Mouse (Mus musculus) brain, embryonic 14.5 days (tissue): ENCODE measurements around the gene Scn3a. TPM values are rescaled to one million over a fixed set of nuclear protein-coding genes. Genes with fewer than 3 reads are reported as not detected.

Experiments used
- DNase-seq: peaks from one replicate; pipeline ENCODE4 v3.0.0-alpha.2; 2011; ENCODE audit warnings: low read depth
- CTCF ChIP-seq: fragments of 200-500 bp; IDR thresholded peaks from 2 replicates; pipeline ENCODE4 v1.5.1; 2012; ENCODE audit warnings: inconsistent platforms, mild to moderate bottlenecking, moderate library complexity, borderline replicate concordance; ENCODE audit not compliant: insufficient read depth, insufficient read length; ENCODE audit errors: extremely low read depth
- POLR2A ChIP-seq: fragments of 200-500 bp; IDR thresholded peaks from 2 replicates; pipeline ENCODE4 v1.6.1; 2012; ENCODE audit warnings: mild to moderate bottlenecking, inconsistent platforms, borderline replicate concordance; ENCODE audit not compliant: poor library complexity, insufficient read depth, insufficient read length, severe bottlenecking; ENCODE audit errors: extremely low read depth
- polyA plus RNA-seq: library from polyadenylated mRNA; depleted of rRNA; stranded (reverse); fragments of >200 nt; gene quantifications from 2 replicates; pipeline ENCODE4 v1.2.3, GENCODE M21; 2012

Scn3a gene
- polyA plus RNA-seq, 1 experiment: 55.8 TPM

DNA sequence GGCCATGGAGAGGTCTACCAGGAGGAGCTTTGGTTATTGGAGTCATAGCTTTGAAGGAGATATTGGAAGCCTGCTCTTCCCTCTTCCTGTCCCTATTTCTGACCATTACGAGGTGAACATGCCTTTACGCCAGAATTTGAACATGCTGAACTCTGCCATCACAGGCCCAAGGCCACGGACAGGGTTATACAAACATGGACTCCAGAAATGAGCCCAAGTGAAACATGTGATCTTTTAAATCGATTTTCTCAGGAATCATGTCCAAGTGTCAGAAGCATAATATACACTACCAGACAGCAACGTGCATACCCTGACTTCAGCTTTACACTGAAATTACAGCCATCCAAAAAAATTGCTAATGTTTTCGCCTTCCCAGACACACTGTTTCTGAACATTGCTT lies 18.8 kb downstream of the Scn3a start:
- DNase-seq: no peak
- TF ChIP-seq POLR2A: no peak
- no peak for TF ChIP-seq CTCF

GRCm38 (mm10) chr2:65547341-65547740 lies 20.1 kb downstream of the Scn3a start:
- no peak for DNase-seq

DNA sequence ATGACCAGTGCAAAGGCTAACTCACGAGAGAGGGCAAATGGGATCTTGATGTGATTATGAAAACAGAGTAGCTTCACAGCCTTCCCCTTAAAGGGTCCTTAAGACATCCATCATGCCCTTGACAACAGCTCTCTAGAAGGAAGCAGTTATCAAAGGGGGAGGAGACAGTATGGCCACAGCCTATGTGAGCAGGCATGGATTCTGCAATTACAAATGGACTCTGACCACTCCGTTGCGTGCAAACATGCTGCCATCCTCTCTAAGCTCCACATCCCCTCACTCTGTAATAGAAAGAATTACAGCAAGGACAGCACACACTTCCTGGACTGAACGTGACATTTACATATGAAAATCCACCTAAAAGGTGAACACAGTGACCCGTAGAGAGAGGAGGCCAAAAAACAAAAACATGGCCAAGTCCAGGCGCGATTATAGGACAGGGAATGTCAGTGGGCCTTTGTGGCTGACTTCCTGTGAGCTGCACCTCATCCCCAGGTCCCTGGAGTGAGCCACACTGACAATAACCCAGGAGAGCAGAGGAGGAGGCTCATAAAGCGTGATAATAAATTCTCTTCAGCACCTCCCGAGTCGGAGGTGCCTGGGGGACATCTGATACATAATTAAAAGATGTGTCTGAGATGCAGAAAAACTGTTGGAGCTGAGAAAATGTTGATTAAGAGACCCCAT lies 24.4 kb downstream of the Scn3a start:
- DNase-seq: peak; percentile 31
- no peak for TF ChIP-seq POLR2A
- TF ChIP-seq CTCF: no peak

More at GRCm38 (mm10) chr2:65547341-65547740, 20.1 kb downstream of the Scn3a start:
- no peak for TF ChIP-seq CTCF
- no peak for TF ChIP-seq POLR2A

DNA sequence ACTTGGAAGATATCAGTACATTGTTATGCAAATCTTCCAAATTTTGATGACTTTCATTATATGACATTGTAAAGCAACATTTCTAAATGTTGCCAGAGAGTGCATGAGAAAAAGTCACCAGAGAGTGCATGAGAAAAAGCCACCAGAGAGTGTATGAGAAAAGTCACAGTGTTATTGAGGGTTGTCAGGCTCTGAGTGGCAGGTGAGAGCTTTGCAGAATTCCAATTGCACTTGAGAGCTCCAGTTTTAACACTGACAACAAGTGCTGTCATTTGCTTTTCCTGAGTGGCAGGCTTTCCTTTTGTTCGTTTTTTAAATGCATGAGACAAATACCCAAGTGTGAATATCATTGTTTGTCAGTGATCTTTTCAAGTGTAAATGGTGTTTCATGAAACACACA lies 25.6 kb downstream of the Scn3a start:
- DNase-seq: peak; percentile 67
- TF ChIP-seq POLR2A: no peak
- no peak for TF ChIP-seq CTCF

DNA sequence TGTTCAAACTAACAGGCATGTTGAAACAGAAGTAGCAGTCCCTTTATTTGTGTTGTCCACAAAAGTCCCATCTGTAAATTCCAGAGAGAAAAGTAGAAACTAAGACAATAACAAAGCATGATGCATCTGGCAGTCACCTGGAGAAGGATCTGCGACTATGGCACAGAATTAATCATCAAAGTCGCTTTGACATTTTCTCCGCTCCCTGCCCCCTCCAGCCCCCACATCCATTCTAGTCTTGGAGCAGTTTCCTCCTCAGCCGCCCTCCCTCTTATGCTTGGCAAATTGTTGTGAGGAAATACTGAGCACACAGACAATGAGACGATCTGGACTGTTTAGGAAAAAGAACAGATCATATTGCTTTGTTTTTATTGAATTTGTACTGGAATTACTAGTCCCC lies 29.0 kb downstream of the Scn3a start:
- no peak for DNase-seq
- no peak for TF ChIP-seq POLR2A
- no peak for TF ChIP-seq CTCF

GRCm38 (mm10) chr2:65532127-65532854 lies 35.1 kb downstream of the Scn3a start:
- DNase-seq: peak; percentile 68
- no peak for TF ChIP-seq POLR2A
- TF ChIP-seq CTCF: no peak

GRCm38 (mm10) chr2:65529148-65529547 lies 38.3 kb downstream of the Scn3a start:
- DNase-seq: no peak
- TF ChIP-seq POLR2A (no peak), CTCF (no peak)

GRCm38 (mm10) chr2:65516703-65517102 lies 50.7 kb downstream of the Scn3a start:
- no peak for DNase-seq
- TF ChIP-seq CTCF (no peak), POLR2A (no peak)

DNA sequence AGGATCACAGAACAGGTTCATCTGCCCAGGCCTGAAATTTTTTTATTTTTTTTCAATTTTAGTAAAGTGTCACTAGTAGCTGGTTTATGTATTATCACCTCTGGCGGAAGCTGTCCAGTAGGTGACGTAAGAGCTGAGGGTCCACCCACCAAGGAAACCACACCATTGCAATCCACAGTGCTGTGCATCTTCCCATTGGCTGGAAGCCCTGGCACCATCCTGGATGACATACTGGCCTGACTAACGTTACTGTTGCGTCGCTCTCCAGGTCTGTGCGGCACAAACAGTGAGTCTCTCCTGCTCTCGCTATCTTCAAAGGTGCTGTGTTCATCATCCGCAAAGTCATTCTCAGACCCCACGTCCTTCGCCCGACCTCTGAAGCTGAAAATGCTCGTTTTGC lies 59.2 kb downstream of the Scn3a start:
- DNase-seq: no peak
- TF ChIP-seq POLR2A (no peak), CTCF (no peak)

- TF ChIP-seq POLR2A: no peak
- no peak for TF ChIP-seq CTCF
- DNase-seq: no peak
These were observed 77.0 kb downstream of the Scn3a start for GRCm38 (mm10) chr2:65490450-65490849.

DNA sequence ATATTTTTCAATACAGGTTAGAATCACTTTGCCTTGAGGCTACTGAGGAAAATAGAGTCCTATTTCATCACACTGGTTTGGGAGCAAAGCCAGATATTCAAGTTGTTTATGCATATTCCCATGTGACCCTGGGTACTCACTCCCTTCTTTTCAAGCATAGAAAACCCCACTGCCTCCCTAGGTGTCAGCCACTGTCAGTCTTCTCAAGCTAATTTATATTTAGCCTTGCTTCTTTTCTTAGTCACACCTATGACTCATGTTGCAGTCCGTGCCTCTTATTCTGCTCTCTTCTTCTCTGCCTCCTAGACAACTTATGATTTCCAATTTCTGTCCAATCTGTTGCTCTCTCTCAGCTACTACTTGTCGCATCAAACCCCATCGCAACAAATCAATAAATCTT lies 84.0 kb downstream of the Scn3a start:
- no peak for TF ChIP-seq POLR2A
- TF ChIP-seq CTCF: no peak
- DNase-seq: peak; percentile 9
